ENCODE assay signal across 17 mouse cellular contexts in the genomic region with DNA sequence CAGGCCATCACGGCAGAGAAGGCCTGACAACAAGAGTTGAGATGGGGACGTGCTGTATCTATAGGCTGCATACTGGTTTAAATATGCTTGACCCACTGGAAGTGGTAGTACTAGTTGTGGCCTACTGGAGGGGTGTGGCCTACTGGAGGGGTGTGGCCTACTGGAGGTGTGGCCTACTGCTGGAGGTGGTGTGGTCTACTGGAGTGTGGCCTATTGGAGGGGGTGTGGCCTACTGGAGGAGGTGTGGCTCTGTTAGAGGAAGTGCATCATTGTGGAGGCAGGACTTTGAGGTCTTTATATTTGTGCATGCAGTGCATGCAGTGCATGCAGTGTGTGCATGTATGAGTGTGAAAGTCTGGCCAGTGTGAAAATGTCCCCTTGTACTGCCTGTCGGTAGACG. TPM values are rescaled to one million over a fixed set of nuclear protein-coding genes. Genes with fewer than 3 reads are reported as not detected.
DNase-seq lines count a peak whose midpoint lies in the region; ATAC-seq lines count a peak whose summit lies in the region.
"Had no signal": no experiment of that assay in that cellular context is flagged by ENCODE, and none has a peak within 500 bp of the region (broad histone marks: within the 10 kb centered on the region; RNA-seq: fewer than 3 reads in every experiment).

No protein-coding gene starts in this region.

- H3K9ac ChIP-seq in forebrain, embryonic 11.5 days (ENCODE audit: low read length), result no peak overlapping the region
- H3K9ac ChIP-seq: embryonic facial prominence, embryonic 13.5 days; forebrain, embryonic 15.5 days; midbrain, embryonic 15.5 days; neural tube, embryonic 12.5 days had no signal

- H3K4me3 ChIP-seq in forebrain, embryonic 11.5 days (ENCODE audit: low read depth, low read length), result no peak overlapping the region
- H3K4me3 ChIP-seq in forebrain, embryonic 10.5 days, result no peak overlapping the region
- H3K4me3 ChIP-seq: embryonic facial prominence, embryonic 13.5 days; forebrain, embryonic 15.5 days; gastrocnemius, adult 2 months; midbrain, embryonic 15.5 days; neural tube, embryonic 12.5 days had no signal

- peak; percentile 44; the same call in 1 of the 2 replicates for ATAC-seq in forebrain, embryonic 11.5 days (replicated peaks; ENCODE audit: low FRiP score)
- ATAC-seq in erythroblast, adult 5-6 weeks (replicated peaks; ENCODE audit: low FRiP score, poor library complexity, severe bottlenecking), result 0 out of 2 replicates have a peak, but pooled peaks have one; percentile 40
- ATAC-seq: forebrain, embryonic 15.5 days; inflammation-experienced regulatory T-cells, adult 6 months; midbrain, embryonic 15.5 days had no signal

- no peaks in the 10 kb centered on the region for H3K36me3 ChIP-seq in forebrain, embryonic 11.5 days (ENCODE audit: control insufficient read depth, insufficient read depth, low read length)
- no peaks in the 10 kb centered on the region for H3K36me3 ChIP-seq in forebrain, embryonic 10.5 days (replicated peaks)
- no peaks in the 10 kb centered on the region for H3K36me3 ChIP-seq in splenic B cell, adult 2 months (ENCODE audit: control insufficient read depth, insufficient read depth, low read length, poor library complexity, severe bottlenecking)
- H3K36me3 ChIP-seq: embryonic facial prominence, embryonic 13.5 days; forebrain, embryonic 15.5 days; midbrain, embryonic 15.5 days; neural tube, embryonic 12.5 days had no signal

- H3K4me2 ChIP-seq in forebrain, embryonic 11.5 days (ENCODE audit: low read depth, low read length, severe bottlenecking), result no peak overlapping the region
- H3K4me2 ChIP-seq: embryonic facial prominence, embryonic 13.5 days; forebrain, embryonic 15.5 days; midbrain, embryonic 15.5 days; neural tube, embryonic 12.5 days had no signal

- 95% methylated on average over 4 of the region's 4 CpGs for WGBS in forebrain, embryonic 11.5 days
- 96% methylated on average over 4 of the region's 4 CpGs for WGBS in forebrain, embryonic 10.5 days

- H3K9me3 ChIP-seq in forebrain, embryonic 11.5 days (ENCODE audit: control insufficient read depth, low read length), result no peaks in the 10 kb centered on the region
- H3K9me3 ChIP-seq in forebrain, embryonic 10.5 days, result peaks cover 15% of the 10 kb centered on the region; the same call in 1 of the 2 replicates
- H3K9me3 ChIP-seq: embryonic facial prominence, embryonic 13.5 days; forebrain, embryonic 15.5 days; midbrain, embryonic 15.5 days; neural tube, embryonic 12.5 days had no signal

- intact Hi-C loops in heart, postnatal 14 days (cut with DNase I), result no loop called here

- no peak overlapping the region for H3K27ac ChIP-seq in forebrain, embryonic 11.5 days (ENCODE audit: low read depth, low read length)
- H3K27ac ChIP-seq in forebrain, embryonic 10.5 days, result no peak overlapping the region
- H3K27ac ChIP-seq: embryonic facial prominence, embryonic 13.5 days; forebrain, embryonic 15.5 days; gastrocnemius, adult 2 months; midbrain, embryonic 15.5 days; neural tube, embryonic 12.5 days had no signal

- no peaks in the 10 kb centered on the region for H3K4me1 ChIP-seq in forebrain, embryonic 11.5 days (replicated peaks; ENCODE audit: control insufficient read depth, insufficient read depth, low read length)
- H3K4me1 ChIP-seq in forebrain, embryonic 10.5 days, result peaks cover 9% of the 10 kb centered on the region; the same call in 1 of the 2 replicates
- H3K4me1 ChIP-seq: midbrain, embryonic 15.5 days; neural tube, embryonic 12.5 days had no signal

- no peaks in the 10 kb centered on the region for H3K27me3 ChIP-seq in forebrain, embryonic 11.5 days (ENCODE audit: control insufficient read depth, insufficient read depth, low read length)
- peaks cover 5% of the 10 kb centered on the region; the same call in 1 of the 2 replicates for H3K27me3 ChIP-seq in forebrain, embryonic 10.5 days (ENCODE audit: poor library complexity, severe bottlenecking)
- H3K27me3 ChIP-seq in splenic B cell, adult 2 months (ENCODE audit: control insufficient read depth, insufficient read depth, low read length, poor library complexity, severe bottlenecking), result no peaks in the 10 kb centered on the region
- H3K27me3 ChIP-seq: embryonic facial prominence, embryonic 13.5 days; forebrain, embryonic 15.5 days; midbrain, embryonic 15.5 days; neural tube, embryonic 12.5 days had no signal

- no peak for DNase-seq in forebrain, embryonic 11.5 days (ENCODE audit: low spot score)
- no peak for DNase-seq in forebrain, embryonic 10.5 days (ENCODE audit: extremely low spot score, low spot score)
- peak; percentile 8 for DNase-seq in CD4-positive helper T cell, adult 2 months (ENCODE audit: low read depth, low spot score)
- DNase-seq in splenic B cell, adult 2 months (ENCODE audit: low read depth, low spot score), result peak; percentile 30
- DNase-seq in adrenal gland, postnatal 14 days, result no peak
- DNase-seq in heart, postnatal 14 days, result no peak
- no peak for DNase-seq in ovary, postnatal 14 days (ENCODE audit: low spot score)
- DNase-seq: cerebellum, adult 18-20 months; gastrocnemius, adult 2 months; lung, postnatal 4 days; thymus, adult 2 months had no signal

RNA-seq across cellular contexts. Expression of a gene that starts 45.3 kb away (rescaled TPM):
- 15.6 and 16.1 TPM in 2 replicates for polyA plus RNA-seq in forebrain, embryonic 11.5 days (2014; fragmentation: Nextera tagmentation; extraction: Ambion mirVana)
- 14.2 and 16.8 TPM in 2 replicates for polyA plus RNA-seq in forebrain, embryonic 10.5 days (2016; fragmentation: Nextera tagmentation; extraction: Ambion mirVana)
- 2.1 and 4.6 TPM in 2 replicates for total RNA-seq in erythroblast, adult 5-6 weeks (2015; ENCODE audit: low replicate concordance)
- total RNA-seq in erythroblast, adult 5-6 weeks (2017; ENCODE audit: low replicate concordance), result 2.6 and 5.9 TPM in 2 replicates
- 69.5 and 77.3 TPM in 2 replicates for total RNA-seq in adrenal gland, postnatal 14 days (2021)
- total RNA-seq in heart, postnatal 14 days (2021), result 100 to 1,000 TPM in 1 of 2 experiments, 10 to 100 TPM in 1; 100.0 to 103 TPM

Comparison
In these comparisons a context has a peak if more than half of its experiments do, and no peak if none do; other contexts are left out.
1. DNase-seq: peak in CD4-positive helper T cell, adult 2 months (single experiment) and splenic B cell, adult 2 months (single experiment); none in forebrain, embryonic 11.5 days (single experiment), forebrain, embryonic 10.5 days (single experiment), adrenal gland, postnatal 14 days (single experiment), heart, postnatal 14 days (0 of 2) and ovary, postnatal 14 days (single experiment).
2. RNA of a gene that starts 45.3 kb away (total RNA-seq): 100.0 to 103 TPM in heart, postnatal 14 days and 69.5 to 77.3 TPM in adrenal gland, postnatal 14 days; 2.1 to 5.9 TPM in erythroblast, adult 5-6 weeks; every median in the first group is over 10 times any median in the second.